Comparison of ENCODE assay signal across 16 mouse cellular contexts in genomic region chr17:8210170-8210569, GRCm38 (mm10). TPM values are rescaled to one million over a fixed set of nuclear protein-coding genes. Genes with fewer than 3 reads are reported as not detected.
"Had no signal": no experiment of that assay in that cellular context is flagged by ENCODE, and none has a peak within 500 bp of the region (broad histone marks: within the 10 kb centered on the region; RNA-seq: fewer than 3 reads in every experiment).

No protein-coding gene starts in this region.

- H3K27ac ChIP-seq: intestine, embryonic 15.5 days; limb, embryonic 15.5 days; liver, embryonic 12.5 days; midbrain, embryonic 10.5 days; midbrain, embryonic 15.5 days; neural tube, embryonic 12.5 days had no signal

- H3K9me3 ChIP-seq: intestine, embryonic 15.5 days; limb, embryonic 15.5 days; liver, embryonic 12.5 days; midbrain, embryonic 10.5 days; midbrain, embryonic 15.5 days; neural tube, embryonic 12.5 days had no signal

- H3K36me3 ChIP-seq: intestine, embryonic 15.5 days; limb, embryonic 15.5 days; liver, embryonic 12.5 days; midbrain, embryonic 10.5 days; midbrain, embryonic 15.5 days; neural tube, embryonic 12.5 days had no signal

- H3K9ac ChIP-seq: intestine, embryonic 15.5 days; limb, embryonic 15.5 days; liver, embryonic 12.5 days; lung, embryonic 14.5 days; midbrain, embryonic 15.5 days; neural tube, embryonic 12.5 days had no signal

- H3K27me3 ChIP-seq: intestine, embryonic 15.5 days; limb, embryonic 15.5 days; midbrain, embryonic 15.5 days; neural tube, embryonic 12.5 days had no signal

- H3K4me2 ChIP-seq: intestine, embryonic 15.5 days; limb, embryonic 15.5 days; liver, embryonic 12.5 days; lung, embryonic 14.5 days; midbrain, embryonic 15.5 days; neural tube, embryonic 12.5 days had no signal

- H3K4me1 ChIP-seq: intestine, embryonic 15.5 days; limb, embryonic 15.5 days; liver, embryonic 12.5 days; midbrain, embryonic 10.5 days; midbrain, embryonic 15.5 days; neural tube, embryonic 12.5 days had no signal

- H3K4me3 ChIP-seq: intestine, embryonic 15.5 days; limb, embryonic 15.5 days; liver, embryonic 12.5 days; midbrain, embryonic 10.5 days; midbrain, embryonic 15.5 days; neural tube, embryonic 12.5 days had no signal

- DNase-seq: kidney, adult 18-20 months; kidney, postnatal 14 days; lung, embryonic 14.5 days; lung, postnatal 10 days; lung, postnatal 4 days; retina, postnatal 1 day; right cerebral cortex, postnatal 14 days; thymus, postnatal 36 days had no signal

- ATAC-seq: intestine, embryonic 15.5 days; liver, embryonic 12.5 days; midbrain, embryonic 15.5 days had no signal

RNA-seq across cellular contexts. Expression of gene Ccr6, which starts 25.7 kb away (rescaled TPM):
- polyA plus RNA-seq: kidney, embryonic 14.5 days; limb, embryonic 11.5 days; limb, embryonic 15.5 days; liver, embryonic 12.5 days; lung, embryonic 14.5 days; midbrain, embryonic 10.5 days; midbrain, embryonic 15.5 days; neural tube, embryonic 12.5 days had no signal
